Mouse (Mus musculus) neural tube, embryonic 14.5 days (tissue): Measurements from ENCODE around the gene Gpr25. TPM values are rescaled to one million over a fixed set of nuclear protein-coding genes. Genes with fewer than 3 reads are reported as not detected.

Experiments
- ATAC-seq: fragments of 200-750 bp; cut with Nextera tagmentation; 2 replicates; pipeline ENCODE4 v1.8.0; 2017; ENCODE audit warnings: low read depth, mild to moderate bottlenecking, moderate TSS enrichment, moderate library complexity
- H3K27ac ChIP-seq: fragments of 300-500 bp; sonication (generic); 2 replicates; pipeline ENCODE4 v1.5.1; 2014; ENCODE audit warnings: low read depth, mild to moderate bottlenecking, control low read depth, low read length, moderate library complexity, mixed read lengths
- H3K27me3 ChIP-seq: fragments of 300-500 bp; sonication (generic); 2 replicates; pipeline ENCODE4 v1.6.1; 2014; ENCODE audit warnings: low read length; ENCODE audit not compliant: control insufficient read depth, insufficient read depth
- H3K36me3 ChIP-seq: fragments of 300-500 bp; sonication (generic); 2 replicates; pipeline ENCODE4 v1.6.1; 2014; ENCODE audit warnings: low read length, mixed read lengths; ENCODE audit not compliant: control insufficient read depth, insufficient read depth
- H3K4me1 ChIP-seq: fragments of 300-500 bp; sonication (generic); 2 replicates; pipeline ENCODE4 v1.6.1; 2014; ENCODE audit warnings: low read length; ENCODE audit not compliant: control insufficient read depth, insufficient read depth
- H3K4me2 ChIP-seq: fragments of 300-500 bp; sonication (generic); 2 replicates; pipeline ENCODE4 v1.6.1; 2014; ENCODE audit warnings: mild to moderate bottlenecking, low read depth, low read length, control low read depth
- H3K4me3 ChIP-seq: fragments of 300-500 bp; sonication (generic); 2 replicates; pipeline ENCODE4 v1.5.1; 2014; ENCODE audit warnings: low read depth, low read length, control low read depth, mixed read lengths
- H3K9ac ChIP-seq: fragments of 300-500 bp; sonication (generic); replicated peaks from 2 replicates; pipeline ENCODE4 v1.6.1; 2014; ENCODE audit warnings: low read depth, mild to moderate bottlenecking, control low read depth, low read length, mixed read lengths
- H3K9me3 ChIP-seq: fragments of 300-500 bp; sonication (generic); 2 replicates; pipeline ENCODE4 v1.6.1; 2016; ENCODE audit warnings: low read length; ENCODE audit not compliant: control insufficient read depth
- WGBS: fragments of 180-500 bp; shearing (Covaris S2); extraction: QIAGEN DNeasy Blood & Tissue Kit; methylation state at CpG from one replicate; pipeline ENCODE4 v1.1.7; 2014; 5-methylcytosine and 5-hydroxymethylcytosine counted together
- polyA plus RNA-seq: library from polyadenylated mRNA; unstranded; fragments of >200 nt; fragmentation: Nextera tagmentation; extraction: Ambion mirVana; gene quantifications from 2 replicates; pipeline ENCODE4 v1.2.1, GENCODE M21; 2014

The Gpr25 gene
- polyA plus RNA-seq, 1 experiment from 2014 or later: 0.70 TPM

DNA sequence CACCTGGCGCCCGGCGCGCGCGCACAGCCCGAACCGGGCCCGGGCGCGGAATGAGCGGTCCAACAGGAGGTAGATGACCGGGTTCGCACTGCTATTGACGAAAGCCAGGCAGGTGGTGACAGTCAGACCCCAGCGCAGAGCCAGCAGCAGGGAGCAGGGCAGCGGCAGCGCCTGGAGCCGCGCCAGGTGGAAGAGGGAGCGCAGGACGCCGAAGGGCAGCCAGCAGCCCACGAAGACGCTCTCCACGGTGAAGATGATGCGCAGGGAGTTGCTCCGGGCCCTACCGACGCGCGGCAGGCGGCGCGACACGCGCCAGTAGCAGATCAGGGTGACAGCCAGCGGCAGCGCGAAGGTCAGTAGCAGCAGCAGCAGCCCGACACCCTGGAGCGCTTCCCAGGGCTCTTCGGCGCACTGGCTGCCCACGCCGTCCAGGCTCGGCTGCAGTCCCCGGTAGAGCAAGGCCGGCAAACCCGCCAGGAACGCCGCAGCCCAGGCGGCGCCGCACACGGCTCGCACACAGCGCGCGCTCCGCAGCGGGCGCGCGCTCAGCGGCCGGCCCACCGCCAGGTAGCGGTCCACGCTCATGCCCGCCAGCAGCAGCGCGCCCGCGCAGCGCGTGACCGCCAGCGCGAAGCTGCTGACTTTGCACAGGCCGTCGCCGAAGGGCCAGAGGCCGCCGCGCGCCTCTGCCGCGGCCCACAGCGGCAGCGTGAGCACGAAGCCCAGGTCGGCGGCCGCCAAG, 609 bp downstream of the Gpr25 start:
- Histone ChIP-seq H3K4me1 (0 out of 2 replicates have a peak, but pooled peaks cover 6% of the 10 kb centered on the region), H3K27ac (peak overlapping the region; percentile 30; the same call in 1 of the 2 replicates), H3K36me3 (no peaks in the 10 kb centered on the region), H3K27me3 (peaks cover 14% of the 10 kb centered on the region), H3K9me3 (no peaks in the 10 kb centered on the region), H3K9ac (peak overlapping the region; percentile 69), H3K4me2 (peak overlapping the region; percentile 81), H3K4me3 (peak overlapping the region; percentile 50)
- peak; percentile 82 for ATAC-seq
- under 1% methylated on average over 81 of the region's 95 CpGs for WGBS

DNA sequence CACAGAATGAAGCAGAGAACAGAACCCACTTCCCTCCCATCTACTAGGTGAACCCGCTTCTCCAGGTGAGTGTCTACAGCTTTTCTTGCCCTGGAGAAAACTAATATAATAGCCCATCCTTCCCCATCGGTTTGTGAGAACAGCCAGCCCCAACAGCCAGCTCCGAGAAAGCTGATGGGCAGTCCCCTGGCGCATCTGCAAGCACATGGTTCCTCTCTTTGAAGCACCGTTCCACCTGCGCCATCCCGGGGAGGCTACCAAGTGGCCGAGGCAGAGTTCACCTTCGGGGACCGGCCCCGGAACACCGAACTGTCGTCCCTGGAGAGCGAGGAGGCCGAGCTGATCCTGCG, 1.2 kb downstream of the Gpr25 start:
- no peaks in the 10 kb centered on the region for H3K36me3 ChIP-seq
- H3K9me3 ChIP-seq: no peaks in the 10 kb centered on the region
- 0 out of 2 replicates have a peak, but pooled peaks cover 6% of the 10 kb centered on the region for H3K4me1 ChIP-seq
- WGBS: 3% methylated on average over 16 of the region's 16 CpGs
- peak overlapping the region; percentile 50 for H3K4me3 ChIP-seq
- H3K4me2 ChIP-seq: peak overlapping the region; percentile 81
- peak overlapping the region; percentile 69 for H3K9ac ChIP-seq
- no peak for ATAC-seq
- peaks cover 14% of the 10 kb centered on the region for H3K27me3 ChIP-seq
- no peak overlapping the region for H3K27ac ChIP-seq

DNA sequence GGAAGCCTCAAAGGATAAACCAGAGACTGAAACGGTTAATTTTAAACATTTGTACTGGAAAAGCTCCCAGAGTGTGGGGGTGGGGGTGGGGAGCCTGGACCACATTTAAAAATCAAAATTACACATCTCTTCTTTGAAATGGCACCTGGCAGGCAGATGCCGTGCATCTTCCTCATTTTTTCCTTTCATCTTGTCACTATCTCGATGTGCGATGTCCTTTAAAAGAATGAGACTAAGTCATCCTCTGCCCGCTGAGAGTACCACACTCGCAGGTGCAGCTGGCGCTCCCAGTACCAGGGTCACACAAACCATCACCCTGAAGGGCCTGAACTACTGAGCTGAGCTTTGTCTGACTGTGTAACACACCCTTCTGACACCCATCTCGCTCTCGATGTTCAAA, 2.2 kb downstream of the Gpr25 start:
- no peaks in the 10 kb centered on the region for H3K36me3 ChIP-seq
- H3K9me3 ChIP-seq: no peaks in the 10 kb centered on the region
- H3K4me1 ChIP-seq: 0 out of 2 replicates have a peak, but pooled peaks cover 6% of the 10 kb centered on the region
- H3K4me2 ChIP-seq: no peak overlapping the region
- no peak overlapping the region for H3K4me3 ChIP-seq
- H3K9ac ChIP-seq: no peak overlapping the region
- no peak for ATAC-seq
- H3K27ac ChIP-seq: no peak overlapping the region
- 79% methylated on average over 9 of the region's 9 CpGs for WGBS
- peaks cover 14% of the 10 kb centered on the region for H3K27me3 ChIP-seq

DNA sequence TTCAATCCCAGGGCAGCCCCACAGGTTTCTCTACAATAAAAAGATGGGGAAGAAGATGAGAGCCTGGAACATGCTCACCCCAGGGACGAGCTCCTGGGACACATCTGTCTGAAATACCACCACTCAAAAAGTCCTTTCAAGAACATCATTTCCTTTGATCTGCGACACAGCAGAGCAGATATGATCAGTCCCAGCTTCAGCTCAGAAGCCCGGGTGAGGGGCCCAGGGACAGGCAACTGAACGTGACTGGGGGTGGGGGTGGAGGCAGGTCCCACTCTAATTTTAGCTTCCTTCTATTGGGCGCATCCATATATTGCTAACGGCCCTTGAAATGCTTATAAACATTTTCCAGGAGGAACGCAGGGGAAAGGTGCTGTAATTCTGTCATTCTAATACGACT, 5.0 kb downstream of the Gpr25 start:
- 26% methylated on average over 8 of the region's 8 CpGs for WGBS
- 0 out of 2 replicates have a peak, but pooled peaks cover 2% of the 10 kb centered on the region for H3K4me1 ChIP-seq
- H3K36me3 ChIP-seq: no peaks in the 10 kb centered on the region
- ATAC-seq: no peak
- H3K4me2 ChIP-seq: no peak overlapping the region
- no peak overlapping the region for H3K9ac ChIP-seq
- peaks cover 9% of the 10 kb centered on the region for H3K27me3 ChIP-seq
- no peaks in the 10 kb centered on the region for H3K9me3 ChIP-seq
- no peak overlapping the region for H3K27ac ChIP-seq
- no peak overlapping the region for H3K4me3 ChIP-seq

DNA sequence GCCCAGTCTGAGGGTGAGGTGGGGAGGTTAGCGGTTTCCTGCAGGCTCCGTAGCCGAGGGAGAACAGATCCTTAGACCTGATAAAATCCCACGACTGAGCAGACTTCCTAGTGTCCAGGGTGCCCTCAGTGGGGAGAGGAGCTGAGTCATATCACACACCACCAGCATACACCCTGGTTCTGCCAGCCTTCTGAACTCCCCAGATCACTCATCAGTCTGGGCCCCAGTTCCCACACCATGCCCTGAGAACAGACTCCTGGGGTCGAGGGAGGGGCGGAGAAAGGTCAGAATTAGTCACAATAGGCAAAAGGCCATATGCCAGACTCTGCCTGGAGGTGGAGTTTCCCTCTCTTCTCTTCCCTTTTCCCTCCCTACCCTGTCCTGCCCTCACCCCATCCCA, 5.5 kb downstream of the Gpr25 start:
- no peak overlapping the region for H3K9ac ChIP-seq
- peaks cover 7% of the 10 kb centered on the region for H3K27me3 ChIP-seq
- no peak overlapping the region for H3K4me3 ChIP-seq
- no peaks in the 10 kb centered on the region for H3K4me1 ChIP-seq
- WGBS: 37% methylated on average over 6 of the region's 6 CpGs
- H3K36me3 ChIP-seq: no peaks in the 10 kb centered on the region
- no peak overlapping the region for H3K4me2 ChIP-seq
- H3K27ac ChIP-seq: no peak overlapping the region
- H3K9me3 ChIP-seq: no peaks in the 10 kb centered on the region
- ATAC-seq: no peak

DNA sequence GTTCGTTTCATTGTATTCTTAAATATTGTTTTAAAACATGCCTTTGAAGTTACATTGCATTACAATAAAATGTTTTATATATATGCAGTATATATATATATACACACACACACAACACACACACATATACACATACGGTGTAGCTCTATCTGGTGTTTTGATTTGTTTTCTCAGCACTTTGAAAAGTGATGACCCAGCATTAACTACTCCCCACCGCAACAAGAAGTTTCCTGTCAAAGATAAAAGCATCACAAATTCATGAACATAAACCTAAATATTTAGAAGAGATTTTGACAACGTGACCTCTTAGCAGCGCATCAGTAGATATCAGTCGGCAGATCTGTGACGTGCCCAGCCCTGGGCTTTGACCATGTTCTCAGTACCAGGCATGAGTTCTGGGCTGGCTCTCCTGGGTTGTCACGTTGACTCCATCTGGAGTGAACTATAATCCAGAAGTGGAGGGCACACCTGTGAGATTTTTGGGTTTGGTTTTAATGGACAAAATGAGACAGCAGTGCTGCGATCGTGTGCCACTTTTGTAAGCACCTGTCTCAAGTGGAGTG, 6.1 kb downstream of the Gpr25 start:
- ATAC-seq: no peak
- Histone ChIP-seq H3K27me3 (peaks cover 5% of the 10 kb centered on the region), H3K4me3 (no peak overlapping the region), H3K4me2 (no peak overlapping the region), H3K36me3 (no peaks in the 10 kb centered on the region), H3K4me1 (no peaks in the 10 kb centered on the region), H3K27ac (no peak overlapping the region), H3K9me3 (no peaks in the 10 kb centered on the region), H3K9ac (no peak overlapping the region)
- WGBS: 85% methylated on average over 10 of the region's 10 CpGs

DNA sequence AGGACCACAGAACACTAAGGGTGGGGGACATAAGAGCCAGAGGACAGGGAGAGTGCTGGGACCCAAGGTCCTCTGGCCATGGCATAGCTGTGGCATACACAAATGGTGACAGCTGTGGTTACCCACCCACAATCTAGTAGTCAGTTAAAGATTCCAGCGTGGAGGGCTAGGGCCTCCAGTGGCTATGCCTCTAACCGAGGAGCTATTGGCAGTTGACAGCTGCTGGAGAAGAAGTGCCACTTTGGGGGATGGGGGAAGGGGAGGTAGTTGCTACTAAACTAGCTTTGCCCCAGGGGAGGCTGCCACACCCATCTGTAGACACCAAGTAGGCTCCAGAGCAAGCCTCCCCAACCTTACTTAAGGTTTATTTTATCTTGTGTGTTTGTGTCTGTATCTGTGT, 7.2 kb downstream of the Gpr25 start:
- Histone ChIP-seq H3K4me3 (no peak overlapping the region), H3K27me3 (peaks cover 2% of the 10 kb centered on the region)
- ATAC-seq: no peak

DNA sequence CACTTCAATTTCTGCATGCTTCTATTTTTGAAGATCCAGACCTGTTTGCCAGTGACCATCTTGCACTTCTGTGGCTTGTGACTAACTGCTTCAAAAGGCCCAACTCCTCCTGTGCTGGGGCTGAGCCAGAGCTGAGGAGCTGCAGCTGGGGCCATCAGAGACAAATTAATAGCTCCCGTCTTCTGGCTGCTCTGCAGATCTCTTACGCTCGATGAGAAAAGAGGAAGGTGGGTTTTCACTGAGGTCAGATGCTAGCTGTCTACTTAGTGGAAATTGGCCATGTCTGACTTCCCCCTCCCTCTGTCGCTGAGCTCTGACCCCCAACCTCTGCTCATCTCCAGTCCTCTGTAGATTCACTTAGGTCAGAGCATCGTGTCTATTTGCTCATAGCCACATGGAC, 11.0 kb downstream of the Gpr25 start:
- no peak overlapping the region for H3K9ac ChIP-seq
- WGBS: 37% methylated on average over 5 of the region's 5 CpGs

More for the DNA sequence above, 7.2 kb downstream of the Gpr25 start:
- Histone ChIP-seq H3K27ac (no peak overlapping the region), H3K4me1 (no peaks in the 10 kb centered on the region), H3K36me3 (no peaks in the 10 kb centered on the region), H3K9ac (no peak overlapping the region), H3K9me3 (no peaks in the 10 kb centered on the region), H3K4me2 (no peak overlapping the region)
- WGBS: 23% methylated on average over 2 of the region's 2 CpGs

DNA sequence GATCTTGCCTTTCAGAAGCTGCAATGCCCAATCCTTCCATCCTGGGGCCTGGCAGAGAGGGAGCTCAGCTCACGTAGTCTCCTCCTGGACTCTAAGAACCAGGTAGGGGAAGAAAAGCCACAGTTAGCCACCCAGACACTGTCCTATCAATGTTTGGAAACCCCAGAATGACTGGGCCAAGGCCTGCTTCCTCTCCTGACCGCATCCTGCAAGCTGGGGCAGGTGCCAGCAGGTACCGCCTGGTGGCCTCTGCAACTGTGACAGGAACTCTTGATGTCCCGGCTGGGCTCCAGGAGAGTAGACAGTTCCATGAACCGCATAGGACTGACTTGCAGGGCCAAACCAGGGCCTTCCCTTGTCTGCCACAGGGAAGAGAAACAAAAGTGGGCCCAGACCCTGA, 13.3 kb downstream of the Gpr25 start:
- Histone ChIP-seq H3K9me3 (no peaks in the 10 kb centered on the region), H3K9ac (no peak overlapping the region), H3K4me3 (no peak overlapping the region), H3K4me1 (no peaks in the 10 kb centered on the region), H3K27ac (no peak overlapping the region), H3K27me3 (no peaks in the 10 kb centered on the region), H3K36me3 (no peaks in the 10 kb centered on the region), H3K4me2 (no peak overlapping the region)
- ATAC-seq: no peak
- 90% methylated on average over 5 of the region's 5 CpGs for WGBS

More for the DNA sequence above, 11.0 kb downstream of the Gpr25 start:
- H3K4me2 ChIP-seq: no peak overlapping the region
- H3K27me3 ChIP-seq: no peaks in the 10 kb centered on the region
- H3K4me3 ChIP-seq: no peak overlapping the region
- no peaks in the 10 kb centered on the region for H3K9me3 ChIP-seq
- H3K4me1 ChIP-seq: no peaks in the 10 kb centered on the region
- no peaks in the 10 kb centered on the region for H3K36me3 ChIP-seq
- no peak overlapping the region for H3K27ac ChIP-seq
- ATAC-seq: no peak
